Comparison of ENCODE assay signal across 25 mouse cellular contexts in the genomic region with DNA sequence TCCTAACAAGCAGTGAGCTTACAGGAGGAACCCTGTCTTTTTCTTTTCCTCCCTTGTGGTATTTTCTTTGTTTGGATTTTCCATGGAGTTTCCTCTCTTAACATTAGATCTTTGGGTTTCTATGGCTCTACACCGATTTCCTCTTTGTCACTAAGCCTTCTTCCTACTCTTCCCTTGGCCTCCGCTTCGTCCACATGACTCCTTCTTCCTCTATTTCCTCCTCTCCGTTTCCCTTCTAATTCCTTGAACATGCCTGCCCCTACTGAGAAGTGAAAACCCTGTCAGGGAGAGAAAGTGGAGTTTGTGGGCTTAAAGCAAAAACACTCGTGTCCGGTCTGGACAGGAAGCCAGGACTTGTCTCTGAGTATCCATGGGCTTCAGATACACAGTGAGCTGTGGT. TPM values are rescaled to one million over a fixed set of nuclear protein-coding genes. Genes with fewer than 3 reads are reported as not detected.
"Had no signal": no experiment of that assay in that cellular context is flagged by ENCODE, and none has a peak within 500 bp of the region (broad histone marks: within the 10 kb centered on the region; RNA-seq: fewer than 3 reads in every experiment).

No protein-coding gene starts in this region.

- ATAC-seq: midbrain, embryonic 16.5 days had no signal

- H3K27me3 ChIP-seq: liver, embryonic 15.5 days; megakaryocyte, embryonic 14.5 days; neural tube, embryonic 13.5 days; neural tube, embryonic 15.5 days had no signal

- H3K4me1 ChIP-seq: liver, embryonic 15.5 days; megakaryocyte, embryonic 14.5 days; neural tube, embryonic 13.5 days; neural tube, embryonic 15.5 days had no signal

- H3K9ac ChIP-seq: liver, embryonic 15.5 days; lung, embryonic 14.5 days; neural tube, embryonic 13.5 days; neural tube, embryonic 15.5 days had no signal

- H3K4me2 ChIP-seq: liver, embryonic 15.5 days; lung, embryonic 14.5 days; midbrain, embryonic 11.5 days; neural tube, embryonic 13.5 days; neural tube, embryonic 15.5 days had no signal

- H3K4me3 ChIP-seq: liver, embryonic 15.5 days; myocyte; neural tube, embryonic 13.5 days; neural tube, embryonic 15.5 days had no signal

- H3K9me3 ChIP-seq: liver, embryonic 15.5 days; megakaryocyte, embryonic 14.5 days; neural tube, embryonic 13.5 days; neural tube, embryonic 15.5 days had no signal

- DNase-seq: lung, adult 18-20 months; lung, embryonic 14.5 days; lung, postnatal 10 days; lung, postnatal 4 days; midbrain, embryonic 14.5 days; retina, postnatal 1 day; right cerebral cortex, adult 18-20 months; right cerebral cortex, postnatal 25 days; right cerebral cortex, postnatal 4 days; spleen, adult 18-20 months; thymus, adult 18-20 months; thymus, postnatal 14 days; thymus, postnatal 36 days had no signal

- H3K27ac ChIP-seq: liver, embryonic 15.5 days; neural tube, embryonic 13.5 days; neural tube, embryonic 15.5 days had no signal

- H3K36me3 ChIP-seq: liver, embryonic 15.5 days; neural tube, embryonic 13.5 days; neural tube, embryonic 15.5 days had no signal

RNA-seq across cellular contexts. Expression of a gene that starts 27.0 kb away (rescaled TPM):
- polyA plus RNA-seq: liver, embryonic 15.5 days; lung, embryonic 14.5 days; lung, embryonic 16.5 days; midbrain, embryonic 11.5 days; midbrain, embryonic 16.5 days; myocyte; neural tube, embryonic 11.5 days; neural tube, embryonic 13.5 days; neural tube, embryonic 15.5 days; small intestine, adult 2 months; stomach, embryonic 14.5 days; stomach, embryonic 16.5 days had no signal
